Mouse (Mus musculus) hindbrain, embryonic 11.5 days (tissue): Measurements from ENCODE around the gene Mblac2. TPM values are rescaled to one million over a fixed set of nuclear protein-coding genes. Genes with fewer than 3 reads are reported as not detected.

Source experiments
- ATAC-seq: fragments of 200-750 bp; cut with Nextera tagmentation; 2 replicates; pipeline ENCODE4 v1.8.0; 2017; ENCODE audit warnings: mild to moderate bottlenecking, moderate TSS enrichment, moderate library complexity; ENCODE audit not compliant: low FRiP score
- DNase-seq: peaks from one replicate; pipeline ENCODE4 v3.0.0-alpha.2; 2015; ENCODE audit warnings: low spot score
- H3K27ac ChIP-seq: fragments of 300-500 bp; sonication (generic); 2 replicates; pipeline ENCODE4 v1.5.1; 2014; ENCODE audit warnings: mild to moderate bottlenecking, low read depth, low read length
- H3K27me3 ChIP-seq: fragments of 300-500 bp; sonication (generic); 2 replicates; pipeline ENCODE4 v1.6.1; 2014; ENCODE audit warnings: mild to moderate bottlenecking, low read length, moderate library complexity, mixed read lengths; ENCODE audit not compliant: control insufficient read depth, insufficient read depth
- H3K36me3 ChIP-seq: fragments of 300-500 bp; sonication (generic); 2 replicates; pipeline ENCODE4 v1.6.1; 2014; ENCODE audit warnings: mild to moderate bottlenecking, low read length, moderate library complexity, mixed read lengths; ENCODE audit not compliant: control insufficient read depth, insufficient read depth
- H3K4me1 ChIP-seq: fragments of 300-500 bp; sonication (generic); replicated peaks from 2 replicates; pipeline ENCODE4 v1.6.1; 2014; ENCODE audit warnings: low read length, mixed read lengths; ENCODE audit not compliant: control insufficient read depth, insufficient read depth
- H3K4me2 ChIP-seq: fragments of 300-500 bp; sonication (generic); replicated peaks from 2 replicates; pipeline ENCODE4 v1.6.1; 2014; ENCODE audit warnings: mild to moderate bottlenecking, low read depth, low read length
- H3K4me3 ChIP-seq: fragments of 300-500 bp; sonication (generic); 2 replicates; pipeline ENCODE4 v1.5.1; 2014; ENCODE audit warnings: low read depth, low read length
- H3K9ac ChIP-seq: fragments of 300-500 bp; sonication (generic); 2 replicates; pipeline ENCODE4 v1.6.1; 2014; ENCODE audit warnings: low read depth, low read length
- H3K9me3 ChIP-seq: fragments of 300-500 bp; sonication (generic); 2 replicates; pipeline ENCODE4 v1.6.1; 2016; ENCODE audit warnings: low read length; ENCODE audit not compliant: control insufficient read depth
- WGBS: fragments of 180-500 bp; shearing (Covaris S2); extraction: QIAGEN DNeasy Blood & Tissue Kit; methylation state at CpG from one replicate; pipeline ENCODE4 v1.1.7; 2014; 5-methylcytosine and 5-hydroxymethylcytosine counted together
- polyA plus RNA-seq: library from polyadenylated mRNA; unstranded; fragments of >200 nt; fragmentation: Nextera tagmentation; extraction: Ambion mirVana; gene quantifications from 2 replicates; pipeline ENCODE4 v1.2.1, GENCODE M21; 2014

Gene Mblac2
- polyA plus RNA-seq, 1 experiment from 2014 or later = 8.8 TPM

- 88% methylated on average over 3 of the region's 3 CpGs for WGBS
- no peak overlapping the region for H3K9ac ChIP-seq
- no peaks in the 10 kb centered on the region for H3K27me3 ChIP-seq
- H3K4me3 ChIP-seq = no peak overlapping the region
- no peak overlapping the region for H3K4me2 ChIP-seq
- ATAC-seq (no peak), DNase-seq (no peak)
- no peaks in the 10 kb centered on the region for H3K4me1 ChIP-seq
- H3K27ac ChIP-seq = no peak overlapping the region
- no peaks in the 10 kb centered on the region for H3K9me3 ChIP-seq
- H3K36me3 ChIP-seq = no peaks in the 10 kb centered on the region
These were observed 21.6 kb upstream of the Mblac2 start for GRCm38 (mm10) chr13:81689587-81689986.

GRCm38 (mm10) chr13:81690477-81690876 is 20.7 kb upstream of the Mblac2 start:
- no peaks in the 10 kb centered on the region for H3K36me3 ChIP-seq
- no peak for DNase-seq
- WGBS = 90% methylated on average over 10 of the region's 10 CpGs
- no peaks in the 10 kb centered on the region for H3K27me3 ChIP-seq
- ATAC-seq = no peak
- H3K9ac ChIP-seq = no peak overlapping the region
- no peak overlapping the region for H3K4me3 ChIP-seq
- H3K9me3 ChIP-seq = no peaks in the 10 kb centered on the region
- no peak overlapping the region for H3K27ac ChIP-seq
- no peak overlapping the region for H3K4me2 ChIP-seq
- no peaks in the 10 kb centered on the region for H3K4me1 ChIP-seq

DNA sequence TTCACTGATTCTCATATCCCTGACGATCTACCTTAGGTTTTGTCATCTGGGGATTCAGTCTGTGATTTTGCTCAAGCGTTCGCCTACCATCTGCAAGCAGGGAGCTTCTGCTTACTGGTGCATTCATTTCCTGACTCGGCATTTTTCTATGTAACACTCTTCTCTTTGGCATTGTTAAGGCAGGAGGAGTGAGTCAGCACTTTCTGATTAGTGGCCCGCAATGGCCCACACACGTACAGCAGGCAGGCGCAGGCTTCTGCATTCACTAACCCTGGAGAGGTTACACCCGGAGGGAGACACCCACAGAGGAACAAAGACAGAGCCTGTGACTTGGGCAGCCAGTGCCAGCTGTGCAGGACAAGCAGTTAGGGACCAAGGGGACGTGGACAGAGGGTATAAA is 19.5 kb upstream of the Mblac2 start:
- peak; percentile 34 for DNase-seq

GRCm38 (mm10) chr13:81694446-81694845 is 16.7 kb upstream of the Mblac2 start:
- Histone ChIP-seq H3K9me3 (no peaks in the 10 kb centered on the region), H3K4me2 (no peak overlapping the region), H3K9ac (no peak overlapping the region), H3K4me3 (no peak overlapping the region), H3K27me3 (no peaks in the 10 kb centered on the region), H3K4me1 (no peaks in the 10 kb centered on the region), H3K36me3 (no peaks in the 10 kb centered on the region), H3K27ac (no peak overlapping the region)
- no peak for ATAC-seq
- 96% methylated on average over 12 of the region's 12 CpGs for WGBS
- DNase-seq = no peak

More for the DNA sequence above, 19.5 kb upstream of the Mblac2 start:
- WGBS = 51% methylated on average over 9 of the region's 9 CpGs
- peak; percentile 56 for ATAC-seq
- Histone ChIP-seq H3K4me1 (no peaks in the 10 kb centered on the region), H3K9ac (no peak overlapping the region), H3K27me3 (no peaks in the 10 kb centered on the region), H3K9me3 (no peaks in the 10 kb centered on the region), H3K36me3 (no peaks in the 10 kb centered on the region), H3K4me3 (no peak overlapping the region), H3K27ac (no peak overlapping the region; the same call in 1 of the 2 replicates), H3K4me2 (no peak overlapping the region)

DNA sequence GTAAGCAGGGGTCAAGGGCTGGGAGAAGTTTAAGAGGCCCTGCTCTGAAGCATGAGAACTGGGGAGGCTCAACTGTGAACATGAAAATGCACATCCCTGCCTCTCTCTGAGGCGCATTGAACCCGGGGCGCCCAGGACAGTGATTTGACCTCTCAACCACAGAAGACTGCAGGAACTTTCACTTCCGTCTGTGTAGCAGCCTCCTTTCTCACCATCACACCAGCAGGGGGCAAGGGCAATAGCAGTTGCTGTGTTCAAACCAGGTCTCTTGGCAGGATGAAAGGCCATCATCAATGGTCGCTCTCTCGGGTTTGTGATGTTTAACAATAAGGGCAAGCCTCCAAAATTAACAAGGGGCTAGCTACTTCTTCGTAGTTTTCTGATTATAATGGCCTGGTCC is 8.0 kb upstream of the Mblac2 start:
- WGBS = 77% methylated on average over 7 of the region's 7 CpGs
- no peak for DNase-seq

DNA sequence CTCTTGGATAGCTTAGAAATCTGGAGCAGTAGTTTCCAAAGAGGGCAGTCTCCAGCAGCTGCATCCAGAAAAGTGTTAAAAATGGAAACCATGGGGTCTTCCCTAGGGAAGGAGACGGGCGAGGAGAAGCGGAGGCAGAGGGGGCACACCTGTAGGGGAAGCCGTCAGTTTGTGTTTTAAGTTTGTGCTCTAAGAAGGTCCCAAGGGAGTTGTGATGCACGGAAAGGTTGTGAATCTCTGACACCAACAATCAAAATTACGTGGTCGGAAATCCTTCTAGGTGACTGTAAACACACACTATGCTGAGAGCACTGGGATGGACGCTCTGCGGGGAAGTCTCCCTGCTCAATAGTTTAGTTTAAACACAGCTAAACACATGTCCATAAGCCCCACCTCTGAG is 7.5 kb upstream of the Mblac2 start:
- Histone ChIP-seq H3K4me3 (no peak overlapping the region), H3K9me3 (no peaks in the 10 kb centered on the region), H3K9ac (no peak overlapping the region), H3K4me2 (no peak overlapping the region), H3K27ac (no peak overlapping the region), H3K4me1 (no peaks in the 10 kb centered on the region), H3K27me3 (no peaks in the 10 kb centered on the region), H3K36me3 (no peaks in the 10 kb centered on the region)
- WGBS = 87% methylated on average over 9 of the region's 9 CpGs
- DNase-seq (no peak), ATAC-seq (no peak)

More for the DNA sequence above, 8.0 kb upstream of the Mblac2 start:
- Histone ChIP-seq H3K9me3 (no peaks in the 10 kb centered on the region), H3K4me3 (no peak overlapping the region), H3K36me3 (no peaks in the 10 kb centered on the region), H3K4me2 (no peak overlapping the region), H3K4me1 (no peaks in the 10 kb centered on the region), H3K27me3 (no peaks in the 10 kb centered on the region), H3K27ac (no peak overlapping the region), H3K9ac (no peak overlapping the region)
- no peak for ATAC-seq

- Histone ChIP-seq H3K4me2 (no peak overlapping the region), H3K4me3 (no peak overlapping the region), H3K4me1 (no peaks in the 10 kb centered on the region), H3K36me3 (no peaks in the 10 kb centered on the region), H3K9ac (no peak overlapping the region), H3K9me3 (no peaks in the 10 kb centered on the region), H3K27me3 (no peaks in the 10 kb centered on the region), H3K27ac (no peak overlapping the region)
- DNase-seq (no peak), ATAC-seq (no peak)
- 95% methylated on average over 5 of the region's 5 CpGs for WGBS
These were observed 4.8 kb upstream of the Mblac2 start for GRCm38 (mm10) chr13:81706311-81706710.

DNA sequence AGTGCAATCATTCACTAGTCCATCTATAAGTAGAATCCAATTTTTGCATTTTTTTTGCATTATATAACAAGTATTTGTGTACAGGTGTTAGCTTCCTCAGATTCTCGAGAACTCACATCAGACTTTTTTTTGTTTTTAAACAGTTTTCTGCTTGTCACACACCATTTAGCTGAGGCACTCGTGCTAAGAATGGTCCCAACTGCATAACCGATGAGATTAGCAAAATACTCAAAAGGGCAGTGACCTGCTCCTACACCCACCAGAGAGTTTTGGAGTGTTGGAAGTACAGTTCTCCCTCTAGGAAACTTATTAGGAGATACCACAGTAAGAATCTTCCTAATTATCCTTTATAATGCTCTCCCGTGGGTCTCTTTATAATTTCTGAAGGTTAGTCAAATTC is 1.3 kb upstream of the Mblac2 start:
- peak overlapping the region; percentile 93 for H3K4me2 ChIP-seq
- H3K9ac ChIP-seq = no peak overlapping the region
- no peaks in the 10 kb centered on the region for H3K36me3 ChIP-seq
- ATAC-seq (no peak), DNase-seq (no peak)
- no peaks in the 10 kb centered on the region for H3K27me3 ChIP-seq
- no peak overlapping the region for H3K27ac ChIP-seq
- WGBS = 51% methylated on average over 4 of the region's 4 CpGs
- no peaks in the 10 kb centered on the region for H3K9me3 ChIP-seq
- H3K4me3 ChIP-seq = peak overlapping the region; percentile 83; the same call in 1 of the 2 replicates
- 0 out of 2 replicates have a peak, but pooled peaks cover 2% of the 10 kb centered on the region for H3K4me1 ChIP-seq

GRCm38 (mm10) chr13:81710266-81710665 is 875 bp upstream of the Mblac2 start:
- H3K9ac ChIP-seq = peak overlapping the region; percentile 61
- 0 out of 2 replicates have a peak, but pooled peaks cover 2% of the 10 kb centered on the region for H3K4me1 ChIP-seq
- H3K27me3 ChIP-seq = no peaks in the 10 kb centered on the region
- no peaks in the 10 kb centered on the region for H3K36me3 ChIP-seq
- H3K4me2 ChIP-seq = peak overlapping the region; percentile 93
- ATAC-seq (no peak), DNase-seq (no peak)
- H3K9me3 ChIP-seq = no peaks in the 10 kb centered on the region
- H3K4me3 ChIP-seq = peak overlapping the region; percentile 83
- WGBS = under 1% methylated on average over 7 of the region's 7 CpGs
- H3K27ac ChIP-seq = no peak overlapping the region
